Mouse (Mus musculus) urinary bladder, adult 2 months (tissue): ENCODE measurements around the gene Tbce. TPM values are rescaled to one million over a fixed set of nuclear protein-coding genes. Genes with fewer than 3 reads are reported as not detected.

Experiments used
- DNase-seq: peaks from one replicate; pipeline ENCODE4 v3.0.0; 2022; ENCODE audit warnings: low spot score
- polyA plus RNA-seq: library from polyadenylated mRNA; depleted of rRNA; stranded (reverse); fragments of >200 nt; gene quantifications from 2 replicates; pipeline ENCODE4 v1.2.3, GENCODE M21; 2012; rRNA removed

Gene Tbce
- polyA plus RNA-seq, 1 experiment, result 105 TPM

DNA sequence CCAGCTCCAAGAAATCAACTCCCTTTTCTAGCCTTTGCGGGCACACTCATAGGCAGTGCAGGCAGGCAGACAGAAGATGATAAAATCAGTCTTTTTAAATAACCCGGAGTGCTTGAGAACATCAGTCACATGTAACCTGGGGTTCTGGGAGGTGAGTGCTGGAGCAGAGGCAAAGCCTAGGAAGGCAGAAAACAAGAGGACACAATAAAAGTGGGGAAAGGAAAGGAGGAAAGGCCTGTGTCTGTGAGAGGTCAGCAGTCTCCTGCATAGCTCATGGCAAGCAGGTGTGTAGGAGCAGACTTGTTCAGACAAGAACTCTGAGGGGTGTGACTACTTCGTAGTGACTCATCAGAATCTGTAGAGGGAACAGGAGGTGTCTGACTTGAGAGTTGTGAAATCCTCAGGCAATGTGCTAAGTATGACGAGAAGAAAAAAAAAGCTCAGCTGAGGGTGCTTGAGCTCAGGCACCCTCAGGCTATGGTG, 70.8 kb downstream of the Tbce start:
- no peak for DNase-seq

DNA sequence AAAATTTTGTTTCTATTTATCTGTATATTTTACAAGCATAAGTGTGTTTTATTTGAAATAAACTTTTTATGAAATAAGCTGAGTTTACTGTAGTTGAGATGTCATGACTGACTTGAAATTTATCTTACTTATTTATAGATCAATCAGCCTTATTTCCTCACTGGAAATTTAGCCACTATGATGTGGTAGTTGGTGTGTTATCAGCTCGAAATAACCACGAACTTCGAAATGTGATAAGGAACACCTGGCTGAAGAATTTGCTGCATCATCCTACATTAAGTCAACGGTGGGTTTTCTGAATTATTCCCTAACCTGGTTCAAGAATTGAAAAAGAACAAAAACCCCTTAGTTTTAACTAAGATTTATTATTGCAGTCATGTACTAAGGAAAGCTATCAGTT, 73.3 kb downstream of the Tbce start:
- no peak for DNase-seq

DNA sequence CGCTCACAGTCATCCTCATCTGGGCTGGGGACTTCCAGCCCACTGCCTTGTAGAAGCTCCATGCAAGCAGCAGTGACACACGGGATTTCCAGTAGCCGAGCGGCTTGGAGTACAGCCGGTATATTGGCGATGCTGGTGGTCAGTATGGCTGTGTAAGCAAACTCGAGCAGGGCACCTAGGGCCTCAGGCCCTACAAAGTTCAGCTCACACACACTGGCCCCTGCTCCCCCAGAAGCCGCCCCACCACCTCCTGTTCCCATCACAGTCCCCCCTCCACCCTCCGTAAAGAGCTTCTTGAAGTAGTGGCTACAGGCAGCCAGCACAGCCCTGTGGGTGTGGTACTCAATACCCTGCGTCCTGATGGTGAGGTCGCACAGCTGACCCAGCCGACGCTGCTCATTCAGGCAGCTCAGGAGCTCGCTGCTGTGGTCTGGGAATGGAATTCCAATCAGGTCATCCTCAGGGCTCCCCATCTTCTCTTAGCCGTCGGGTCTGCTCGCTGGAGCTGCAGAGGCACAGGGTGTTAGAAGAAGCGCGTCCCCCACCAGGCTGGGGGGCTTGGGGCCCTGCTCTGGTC, 74.0 kb downstream of the Tbce start:
- no peak for DNase-seq

DNA sequence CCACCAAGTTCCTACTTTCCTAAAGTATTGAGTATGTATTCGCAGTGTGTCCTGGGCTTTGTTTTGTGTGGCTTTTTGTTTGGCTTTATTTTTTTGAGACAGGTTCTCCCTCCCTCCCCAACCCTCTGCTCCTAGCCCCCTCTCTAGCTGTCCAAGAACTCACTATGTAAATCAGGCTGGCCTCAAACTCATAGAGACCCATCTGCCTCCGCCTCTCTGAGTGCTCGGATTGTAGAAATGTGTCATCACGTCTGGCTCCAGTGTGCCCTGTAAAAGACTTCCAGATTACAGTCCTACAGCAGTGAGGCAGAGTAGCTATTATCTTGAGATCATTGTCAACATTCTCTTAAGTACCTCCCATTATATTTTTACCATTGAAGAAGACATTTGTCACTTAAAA, 78.4 kb downstream of the Tbce start:
- no peak for DNase-seq

DNA sequence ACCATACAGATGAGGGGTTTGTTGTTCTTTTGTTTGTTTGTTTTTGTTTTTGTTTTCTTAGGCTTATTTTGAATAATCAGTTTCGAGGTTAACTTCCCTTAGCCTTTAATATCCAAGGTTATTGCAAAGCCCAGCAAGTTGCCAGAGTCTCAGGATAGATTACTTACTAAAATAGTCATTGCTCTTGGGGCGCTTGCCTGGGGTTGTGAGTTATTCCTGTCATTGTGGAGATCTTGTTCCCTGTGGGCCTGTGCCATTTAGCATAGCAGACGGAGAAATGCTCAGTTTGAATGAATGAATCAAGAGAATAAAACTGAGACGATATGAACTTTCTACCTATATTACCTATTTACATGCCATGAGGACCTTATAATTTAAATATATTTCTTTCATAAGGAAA, 79.2 kb downstream of the Tbce start:
- no peak for DNase-seq

DNA sequence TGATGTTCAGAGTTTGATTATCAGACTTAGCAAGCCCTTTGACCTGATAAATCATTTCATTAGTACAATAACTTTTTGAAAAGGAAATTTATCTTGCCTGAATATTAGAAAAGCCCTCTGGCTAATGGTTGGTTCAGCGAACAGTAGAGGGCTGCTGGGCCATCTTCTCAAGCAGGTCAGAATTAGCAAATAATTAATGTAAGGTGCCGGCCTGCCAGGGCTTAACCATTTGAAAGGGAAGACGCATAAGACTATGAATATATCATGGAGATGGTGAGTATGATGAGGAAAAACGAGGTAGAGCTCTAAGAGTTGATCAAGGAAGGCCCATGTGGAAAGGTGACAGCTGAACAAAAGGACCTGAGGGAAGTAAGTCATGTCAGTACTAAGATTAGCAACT, 82.8 kb downstream of the Tbce start:
- DNase-seq, result no peak

DNA sequence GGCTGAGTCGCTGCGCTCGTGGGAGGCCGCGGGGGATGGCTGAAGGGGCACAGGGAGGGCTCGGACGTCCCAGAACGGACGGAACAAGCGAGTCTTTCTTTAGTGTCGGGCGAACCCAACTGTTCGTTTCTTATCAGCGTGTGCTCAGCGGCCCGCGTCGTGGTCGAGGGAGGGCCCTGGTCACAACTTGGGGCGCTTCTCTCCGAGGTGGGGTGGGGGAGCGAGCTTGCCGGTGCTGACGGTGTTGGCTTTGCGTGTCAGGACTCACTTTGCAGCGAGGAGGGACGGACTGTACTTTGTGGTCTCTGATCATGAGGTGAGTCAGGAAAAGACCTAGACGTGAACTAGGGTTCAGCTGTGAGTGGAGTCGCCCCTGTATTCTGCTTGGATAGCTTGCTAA, 84.5 kb downstream of the Tbce start:
- DNase-seq, result no peak

DNA sequence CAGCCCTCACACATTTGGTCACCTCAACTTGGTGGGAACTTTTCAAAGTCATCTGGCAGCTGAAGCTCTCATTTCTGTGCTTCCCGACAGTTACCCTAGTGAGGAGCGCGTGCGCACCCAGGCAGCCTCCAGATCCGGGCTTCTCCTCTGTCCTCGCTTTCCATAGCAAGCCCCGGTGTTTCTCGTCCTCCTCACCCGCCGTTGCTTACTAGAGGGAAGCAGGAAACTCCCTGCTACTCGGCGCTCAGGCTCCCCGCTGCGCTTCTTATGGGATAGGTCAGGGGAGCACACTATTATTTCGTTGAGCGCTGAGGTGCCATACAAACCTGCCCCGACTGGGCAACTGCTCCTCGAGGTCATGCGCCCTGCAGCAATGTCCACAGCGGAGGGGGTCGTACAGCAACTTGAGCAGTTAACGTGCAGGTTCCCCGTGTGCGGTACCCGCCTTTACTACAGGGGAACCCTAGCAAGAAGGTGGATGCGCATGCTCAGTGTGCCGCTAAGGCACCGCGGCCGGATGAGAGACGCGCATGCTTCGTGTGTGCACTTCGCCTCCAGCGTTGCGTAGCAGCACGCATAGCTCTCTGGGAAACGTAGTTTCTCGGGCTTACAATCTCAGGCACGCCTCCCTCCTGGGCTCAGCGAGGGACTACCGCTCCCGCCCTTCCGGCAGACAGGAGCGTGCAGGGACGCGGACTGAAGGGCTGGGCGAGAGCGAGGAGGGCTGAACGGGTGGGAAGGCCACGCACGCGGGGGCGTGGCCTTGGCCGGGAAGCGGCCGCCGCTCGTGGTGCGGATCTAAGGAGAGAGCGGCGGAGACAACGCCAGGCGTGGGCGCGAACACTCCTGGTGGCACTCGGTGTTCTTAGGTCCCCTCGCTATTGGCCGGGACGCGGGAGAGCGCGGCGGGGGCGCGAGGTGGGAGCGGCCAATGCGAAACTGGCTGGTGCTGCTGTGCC, 85.3 kb downstream of the Tbce start, which contains the start of gene B3galnt2:
B3galnt2 (plus strand) TSS at position 596 of the 959 bp plus-strand sequence.
- DNase-seq, result peak; percentile 88

Other genes with a start within 250 kb of the Tbce start
- gene B3galnt2, start 85.2 kb downstream of the Tbce start, polyA plus RNA-seq, result 35.2 and 43.8 TPM in 2 replicates
- 18.2 and 19.8 TPM in 2 replicates for gene Arid4b, start 23.6 kb upstream of the Tbce start, polyA plus RNA-seq
- gene Ggps1, start 23.9 kb upstream of the Tbce start, polyA plus RNA-seq, result 34.0 and 37.4 TPM in 2 replicates